Mouse (Mus musculus) urinary bladder, postnatal 25 days (tissue): ENCODE results near the gene Spag16.

Experiments used
- DNase-seq: peaks from one replicate; pipeline ENCODE4 v3.0.0; 2022; ENCODE audit warnings: low spot score

The Spag16 gene

GRCm38 (mm10) chr1:70442209-70443080 is 615.7 kb downstream of the Spag16 start:
- no peak for DNase-seq

GRCm38 (mm10) chr1:70479864-70480263 is 653.1 kb downstream of the Spag16 start:
- no peak for DNase-seq

DNA sequence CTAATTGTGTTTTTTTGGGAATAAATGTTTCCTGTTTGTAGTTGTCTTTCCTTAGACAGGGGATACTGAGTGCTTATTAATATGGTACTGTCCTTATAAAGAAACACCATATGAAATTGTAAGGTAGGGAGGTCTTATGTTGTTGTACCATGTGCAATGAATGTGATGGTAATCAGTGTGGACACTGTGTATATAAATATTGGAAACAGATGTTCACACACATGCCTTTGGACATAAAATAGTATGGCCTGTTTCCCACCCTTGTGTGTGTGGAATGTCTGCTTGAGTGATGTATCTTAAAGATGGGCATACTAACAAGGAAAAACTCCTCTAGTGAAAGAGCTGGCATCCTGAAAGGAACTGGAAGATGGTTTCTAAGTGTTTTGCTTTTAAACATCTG is 692.1 kb downstream of the Spag16 start:
- DNase-seq: no peak

- DNase-seq: no peak
Measured at GRCm38 (mm10) chr1:70527134-70527533, 700.4 kb downstream of the Spag16 start.

DNA sequence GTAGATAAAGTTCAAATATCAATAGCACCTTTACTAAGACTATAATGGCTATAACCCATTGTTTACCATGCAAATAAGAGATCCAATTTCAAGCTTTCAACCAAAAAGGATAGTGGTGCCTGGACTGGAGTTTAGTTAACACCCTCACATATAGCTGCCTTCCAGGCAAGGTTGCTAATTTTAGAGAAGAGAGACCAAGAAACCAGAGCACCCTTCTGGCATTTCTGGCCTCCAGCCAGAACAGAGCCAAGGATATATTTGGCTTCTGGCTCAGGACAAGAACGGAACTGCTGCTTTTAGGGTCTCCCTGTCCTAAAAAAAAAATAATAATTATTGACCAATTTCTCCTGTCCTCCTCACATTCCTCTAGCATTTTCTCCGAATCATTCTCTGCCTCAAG is 703.0 kb downstream of the Spag16 start:
- no peak for DNase-seq

DNA sequence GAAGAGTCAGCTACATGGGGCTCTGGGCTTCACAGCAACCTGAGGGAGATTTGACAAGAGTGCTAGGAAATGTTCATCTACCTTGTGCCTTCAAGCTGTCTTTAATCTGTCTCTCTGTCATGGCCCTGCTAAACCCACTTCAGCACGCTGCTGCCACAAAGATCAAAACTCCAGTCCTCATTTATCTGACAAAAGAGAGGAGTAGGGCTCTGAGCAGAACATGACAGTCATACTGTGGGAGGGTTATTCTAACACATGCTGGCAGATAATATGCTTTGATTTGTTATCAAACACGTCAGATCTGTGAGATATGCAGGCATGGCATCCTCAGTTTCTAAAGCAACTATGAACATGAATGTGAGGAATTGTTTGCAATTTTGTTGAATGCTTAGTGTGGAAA is 725.1 kb downstream of the Spag16 start:
- no peak for DNase-seq

DNA sequence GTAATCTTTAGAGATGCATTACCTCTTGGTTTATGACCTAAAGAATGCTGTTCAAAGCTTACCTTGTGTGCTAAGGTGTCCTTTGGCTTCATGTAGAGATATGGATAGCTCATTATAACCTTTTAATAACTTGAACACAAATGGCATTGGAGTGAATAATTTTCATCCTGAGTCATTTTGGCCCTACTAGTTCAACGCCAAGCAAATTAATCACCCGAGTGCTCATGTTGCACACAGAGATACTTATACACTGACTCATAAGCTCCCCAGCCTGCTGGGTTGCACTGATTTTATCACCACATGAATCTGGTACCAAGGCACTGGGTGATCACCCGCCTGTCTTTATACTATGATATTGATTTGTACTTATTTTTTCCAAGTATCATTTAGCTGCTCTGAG is 795.0 kb downstream of the Spag16 start:
- no peak for DNase-seq

- no peak for DNase-seq
Measured at GRCm38 (mm10) chr1:70624803-70625460, 798.2 kb downstream of the Spag16 start.

GRCm38 (mm10) chr1:70652719-70653118 is 825.9 kb downstream of the Spag16 start:
- DNase-seq: no peak

- no peak for DNase-seq
Measured at GRCm38 (mm10) chr1:70692529-70692928, 865.8 kb downstream of the Spag16 start.

- no peak for DNase-seq
Measured at GRCm38 (mm10) chr1:70700270-70700669, 873.5 kb downstream of the Spag16 start.

GRCm38 (mm10) chr1:70703934-70704333 is 877.2 kb downstream of the Spag16 start:
- DNase-seq: no peak

DNA sequence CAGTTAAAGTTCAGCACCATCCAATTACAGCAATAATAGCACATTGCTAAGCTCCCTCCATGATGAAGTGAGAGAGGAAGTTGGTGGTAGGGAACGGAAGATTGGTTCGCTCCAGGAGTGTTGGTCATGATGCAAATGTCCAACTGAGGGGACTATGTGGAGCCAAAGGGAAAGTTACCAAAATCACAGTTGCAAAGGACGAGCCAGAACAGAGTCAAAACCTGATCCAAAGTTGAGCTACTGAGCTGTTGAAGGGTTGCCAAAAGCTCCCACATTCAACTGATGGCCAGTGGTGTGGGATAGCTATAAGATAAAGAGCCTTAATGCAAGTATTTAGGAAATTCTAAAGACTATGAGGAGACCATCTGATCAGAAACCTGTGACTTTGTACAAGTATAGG is 879.1 kb downstream of the Spag16 start:
- no peak for DNase-seq

DNA sequence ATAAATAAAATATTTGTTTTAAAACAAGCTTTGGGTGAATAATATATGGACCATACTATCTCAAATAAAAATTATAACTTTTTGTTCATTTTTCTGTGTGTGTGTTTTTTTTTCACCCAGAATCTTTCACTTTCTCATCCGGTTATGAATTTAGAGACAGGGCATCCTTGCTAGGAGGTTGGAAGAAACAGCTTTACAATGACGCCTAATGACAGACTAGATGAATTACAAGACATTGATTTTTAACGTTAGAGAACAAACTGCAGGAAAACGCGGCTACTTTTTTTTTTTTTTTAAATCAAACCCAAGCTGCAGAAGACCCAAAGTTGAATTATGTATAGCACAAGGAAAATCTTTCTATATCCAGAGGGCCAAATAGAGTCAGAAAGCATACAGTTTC is 898.3 kb downstream of the Spag16 start:
- DNase-seq: no peak

- peak; percentile 60 for DNase-seq
Measured at GRCm38 (mm10) chr1:70725655-70726066, 898.9 kb downstream of the Spag16 start, which contains the start of gene Vwc2l. TSS of gene Vwc2l (plus strand) at chr1:70725715.
